Mouse (Mus musculus) lung, postnatal 10 days (tissue): ENCODE measurements at regions not wholly inside any gene's neighbourhood (a gene's known extent, or its start where the extent isn't known, plus 50 kb on each side); places are given as distances from the start of the nearest gene placed in this dataset.

Source experiments
- DNase-seq: peaks from one replicate; pipeline ENCODE4 v3.0.0; 2021

DNA sequence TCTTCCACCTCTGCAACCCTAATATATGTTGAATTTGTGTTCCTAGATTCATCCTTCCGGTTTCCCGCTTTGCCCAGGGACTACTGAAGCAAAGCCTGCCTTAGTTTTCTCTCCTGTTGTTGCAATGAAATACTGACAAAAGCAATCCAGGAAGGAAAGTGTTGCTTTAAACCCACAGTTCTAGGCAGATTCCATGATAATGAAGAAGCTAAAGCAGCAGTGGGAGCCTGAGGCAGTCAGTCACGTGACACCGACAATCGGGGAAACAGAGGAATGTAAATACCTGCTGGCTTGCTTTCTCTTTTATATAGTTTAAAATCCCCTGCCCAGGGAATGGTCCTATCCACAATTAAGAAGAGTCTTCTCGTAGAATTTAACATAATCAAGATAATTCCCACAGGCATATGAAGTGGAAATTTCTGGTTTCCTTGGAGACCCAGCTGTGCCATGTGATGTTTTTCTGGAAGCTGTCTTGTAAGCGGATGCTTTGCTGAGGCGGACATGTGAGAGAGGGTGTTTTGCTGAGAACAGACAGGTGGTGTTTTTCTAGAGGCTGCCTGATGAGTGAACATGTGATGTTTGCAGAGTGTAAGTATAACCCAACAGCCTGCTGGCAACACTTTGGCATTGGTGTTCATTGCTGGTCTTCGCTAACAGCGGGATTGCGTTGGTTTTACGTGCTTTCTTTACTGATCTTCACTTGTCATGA, 398.0 kb downstream of the Prim2 start:
- peak; percentile 38 for DNase-seq

GRCm38 (mm10) chr1:33269162-33269561, 400.4 kb downstream of the Prim2 start:
- no peak for DNase-seq

GRCm38 (mm10) chr1:33265731-33266415, 403.7 kb downstream of the Prim2 start:
- no peak for DNase-seq

- DNase-seq: no peak
These were observed 420.1 kb downstream of the Prim2 start for GRCm38 (mm10) chr1:33249474-33249873.

DNA sequence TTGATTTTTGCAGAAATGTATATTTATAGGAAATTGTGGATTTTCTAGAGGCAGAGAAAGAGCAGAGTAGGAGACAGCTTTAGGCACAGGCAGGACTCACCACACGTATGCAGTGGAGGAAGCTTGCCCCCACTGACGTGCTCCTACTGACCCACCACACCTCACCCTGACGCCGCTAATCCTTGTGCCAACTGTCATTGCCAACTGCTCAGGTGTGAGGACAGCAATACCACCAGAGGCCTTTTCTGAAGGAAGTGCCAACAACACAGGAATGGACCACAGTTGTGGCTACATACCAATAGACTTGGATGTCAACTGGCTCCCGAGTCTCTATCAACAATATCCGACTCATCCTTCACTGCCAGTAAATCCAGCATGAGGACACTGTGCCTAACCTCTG, 422.5 kb downstream of the Prim2 start:
- DNase-seq: no peak

DNA sequence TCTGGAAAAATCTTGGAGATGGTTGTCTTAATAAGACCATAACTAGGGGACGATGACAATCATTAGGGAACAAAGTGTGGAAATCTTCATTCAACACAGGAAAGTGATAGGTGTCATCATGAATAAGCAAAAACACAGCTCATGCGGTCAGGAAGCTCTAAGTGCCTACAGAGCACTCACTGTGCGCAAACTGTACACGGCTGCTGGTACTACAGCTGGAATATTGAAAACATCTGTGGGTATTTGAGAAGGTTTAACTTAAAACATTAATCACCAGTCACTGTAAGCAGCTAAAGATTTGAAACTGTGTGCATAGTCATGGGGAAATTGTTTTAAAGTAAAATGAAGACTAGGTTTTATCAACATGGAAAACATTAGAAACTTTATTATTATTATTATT, 424.4 kb downstream of the Prim2 start:
- no peak for DNase-seq

DNA sequence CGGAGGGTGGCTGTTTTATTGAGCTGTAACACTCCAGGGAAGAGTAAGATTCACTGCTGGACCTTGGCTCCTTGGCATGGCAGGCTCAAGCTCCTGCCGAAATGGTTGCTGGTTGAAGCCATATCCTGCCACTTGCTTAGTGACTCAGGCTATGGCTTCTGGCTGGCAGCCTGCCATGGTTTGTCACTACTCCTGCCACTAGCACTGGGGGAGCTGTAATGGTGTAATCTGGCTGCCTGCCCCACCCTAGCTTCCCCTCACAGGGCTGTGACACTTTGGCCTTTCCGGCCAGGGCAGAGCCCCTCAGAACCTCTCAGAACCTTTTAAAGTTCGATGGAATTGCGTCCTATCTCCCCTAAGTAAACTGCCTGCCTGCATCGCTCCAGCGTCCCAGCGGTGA, 424.9 kb downstream of the Prim2 start:
- DNase-seq: no peak

DNA sequence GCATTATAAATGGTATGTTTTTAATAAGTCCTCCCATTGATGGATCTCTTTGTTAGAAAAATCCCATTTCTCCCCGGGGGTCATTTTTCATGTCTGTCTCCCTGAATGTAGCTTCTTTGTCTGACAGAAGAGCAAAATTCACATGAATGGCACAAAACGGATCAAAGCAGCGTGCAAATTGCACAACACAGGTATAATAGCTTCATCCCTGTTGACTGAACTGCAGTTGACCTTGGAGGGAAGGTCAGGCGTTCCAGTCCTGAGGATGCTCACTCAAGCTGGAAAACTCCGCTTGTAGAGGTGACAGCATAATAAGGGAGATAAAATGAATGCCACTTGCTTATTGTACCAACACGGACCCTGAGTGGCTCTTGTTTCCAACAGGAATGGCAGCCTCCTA, 446.6 kb downstream of the Prim2 start:
- no peak for DNase-seq

DNA sequence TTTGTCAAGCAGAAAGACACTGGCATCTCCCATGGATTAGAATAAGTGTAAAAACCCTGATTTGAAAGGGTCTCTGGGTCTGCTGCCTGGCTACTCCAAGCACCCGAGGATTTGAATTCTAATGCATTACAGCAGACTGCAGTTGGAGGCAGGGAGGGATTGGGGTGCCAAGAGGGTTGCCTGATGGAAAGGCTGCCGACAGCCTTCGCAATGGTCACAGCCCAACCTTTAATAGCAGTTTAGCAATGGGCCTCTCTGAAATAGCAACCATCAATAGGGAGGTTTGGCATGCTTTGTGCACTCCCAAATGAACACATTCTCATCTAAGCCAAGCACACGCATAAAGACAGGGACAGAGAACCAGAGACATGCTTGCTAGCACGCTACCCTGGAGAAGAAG, 454.8 kb downstream of the Prim2 start:
- DNase-seq: no peak

DNA sequence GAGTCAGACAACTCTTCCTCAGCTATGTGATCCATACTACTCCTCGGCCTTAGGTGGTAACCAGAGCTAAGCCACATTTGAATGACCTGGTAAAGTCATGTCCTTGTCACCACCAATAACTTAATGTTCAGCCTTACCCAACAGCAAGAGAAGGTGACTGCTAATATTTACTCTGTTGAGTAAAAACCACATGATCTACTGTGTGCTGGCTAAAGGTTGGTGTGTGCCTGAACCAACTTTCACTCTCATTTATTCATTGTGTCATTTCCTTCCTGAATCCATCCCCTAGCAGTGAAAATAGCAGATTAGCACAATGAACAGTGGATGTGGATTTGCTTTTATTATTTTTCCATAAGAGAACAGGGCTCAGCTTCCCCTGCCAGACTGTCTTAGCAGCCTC, 455.2 kb downstream of the Prim2 start:
- DNase-seq: no peak

DNA sequence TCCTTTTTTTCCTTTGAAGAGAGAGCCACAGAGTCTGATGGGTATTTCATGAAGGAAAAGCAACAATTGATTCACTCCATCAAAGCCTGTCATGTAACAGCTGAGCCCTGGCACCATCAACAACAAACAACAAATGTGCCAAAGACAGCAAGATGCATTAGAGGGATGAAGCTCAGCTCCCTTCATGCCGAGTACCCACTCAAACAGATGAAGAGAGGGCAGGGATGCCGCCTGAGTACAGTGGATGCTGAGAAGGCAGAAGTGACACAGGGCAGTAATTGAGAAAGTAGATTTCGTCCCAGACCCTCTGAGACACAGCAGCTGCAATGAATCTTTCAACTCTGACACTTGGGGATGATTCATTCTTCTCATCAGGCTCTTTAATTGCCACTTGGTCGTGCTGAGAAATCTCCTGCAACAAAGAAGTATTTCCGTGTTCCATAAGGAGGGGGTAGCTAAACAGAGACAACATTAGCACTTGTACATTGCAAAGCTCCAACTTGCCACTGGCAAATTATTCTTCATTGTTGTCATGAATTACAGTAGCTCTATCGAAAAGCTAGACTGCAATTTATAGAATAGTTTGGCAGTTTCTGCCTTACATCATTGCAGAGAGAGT, 467.9 kb downstream of the Prim2 start:
- no peak for DNase-seq

- no peak for DNase-seq
These were observed 474.5 kb downstream of the Prim2 start for GRCm38 (mm10) chr1:33195114-33195513.

- no peak for DNase-seq
These were observed 494.8 kb downstream of the Prim2 start for GRCm38 (mm10) chr1:33174646-33175435.

- DNase-seq: no peak
These were observed 532.6 kb downstream of the Prim2 start for GRCm38 (mm10) chr1:33136991-33137390.

DNA sequence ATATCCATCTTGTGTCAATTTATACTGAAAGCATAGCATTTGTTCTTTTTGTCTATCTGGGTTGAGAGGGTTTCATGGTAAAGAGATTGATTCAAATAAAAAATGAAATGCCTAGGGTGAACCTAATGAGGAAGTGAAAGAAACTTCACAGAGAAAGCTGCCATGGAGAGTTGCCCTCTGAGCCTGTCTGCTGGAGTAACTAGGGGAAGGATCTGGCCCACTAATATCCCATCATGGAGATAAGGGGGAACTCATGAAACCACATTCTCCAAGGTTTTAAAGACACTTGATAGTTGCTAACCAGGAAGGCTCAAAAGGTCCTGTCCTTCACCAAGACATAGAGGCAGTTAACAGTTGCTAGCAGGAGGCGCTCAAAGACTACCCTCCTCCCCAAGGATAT, 539.2 kb downstream of the Prim2 start:
- DNase-seq: no peak

- DNase-seq: no peak
These were observed 544.5 kb downstream of the Prim2 start for GRCm38 (mm10) chr1:33125062-33125461.

GRCm38 (mm10) chr1:33106286-33106685, 559.2 kb upstream of the Gm5415 start:
- DNase-seq: no peak

DNA sequence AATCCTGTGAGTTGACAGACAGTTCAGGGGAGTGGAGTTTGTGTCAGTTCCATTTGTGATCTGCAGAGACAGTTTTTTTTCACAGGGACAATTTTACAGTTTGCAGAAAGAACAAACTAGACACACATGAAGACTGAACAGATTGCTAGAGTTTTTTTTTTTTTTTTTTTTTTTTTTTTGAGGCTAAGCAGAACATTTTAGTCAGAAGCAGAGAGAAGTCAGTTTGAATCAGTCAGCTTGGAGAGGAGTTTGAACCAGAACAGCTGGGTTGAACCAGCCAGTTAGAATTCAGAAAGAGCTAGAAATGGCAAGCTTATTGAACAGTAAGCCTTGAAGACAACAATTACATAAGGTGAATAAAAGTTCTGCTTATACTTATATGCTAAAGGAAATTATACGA, 557.2 kb upstream of the Gm5415 start:
- no peak for DNase-seq

DNA sequence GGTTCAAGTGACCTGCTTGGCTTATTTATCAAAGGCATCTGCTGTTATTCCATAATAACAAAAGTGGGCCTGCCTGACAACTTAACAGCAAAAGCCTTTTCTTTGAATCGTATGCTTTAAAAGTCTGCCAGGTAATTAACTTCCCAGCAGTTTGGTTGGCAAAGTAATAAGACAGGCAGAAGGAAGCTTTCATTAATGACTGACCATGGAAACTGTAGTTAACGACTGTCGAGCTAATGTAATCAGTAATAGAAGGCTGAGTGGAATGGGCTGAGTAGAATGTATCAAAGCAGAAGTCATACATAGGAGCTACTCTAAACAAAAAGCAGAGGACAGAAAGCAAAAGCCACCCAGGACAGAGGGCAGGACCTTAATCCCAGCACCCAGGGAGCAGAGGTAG, 551.0 kb upstream of the Gm5415 start:
- DNase-seq: no peak

DNA sequence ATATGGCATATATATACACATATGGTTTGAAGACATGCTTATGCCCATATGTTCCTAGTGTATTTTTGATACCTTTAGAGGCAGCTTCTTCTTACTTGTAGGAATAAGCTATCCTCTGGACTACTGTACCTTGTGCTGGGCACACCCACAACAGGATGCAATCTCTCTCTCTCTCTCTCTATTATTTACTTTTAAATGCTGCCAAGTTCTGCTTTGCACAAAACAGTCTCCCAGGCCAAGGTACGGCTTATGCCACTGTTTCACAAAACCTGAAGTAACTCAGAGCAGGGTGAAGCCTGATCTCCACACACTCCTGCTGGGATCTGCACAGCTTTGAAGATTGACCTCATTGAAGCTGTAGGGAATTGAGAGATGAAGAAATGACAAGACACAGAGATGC, 549.8 kb upstream of the Gm5415 start:
- DNase-seq: no peak

GRCm38 (mm10) chr1:33074551-33074950, 527.5 kb upstream of the Gm5415 start:
- DNase-seq: no peak

GRCm38 (mm10) chr1:33058010-33058409, 510.9 kb upstream of the Gm5415 start:
- DNase-seq: no peak

GRCm38 (mm10) chr1:33044388-33044787, 497.3 kb upstream of the Gm5415 start:
- no peak for DNase-seq

DNA sequence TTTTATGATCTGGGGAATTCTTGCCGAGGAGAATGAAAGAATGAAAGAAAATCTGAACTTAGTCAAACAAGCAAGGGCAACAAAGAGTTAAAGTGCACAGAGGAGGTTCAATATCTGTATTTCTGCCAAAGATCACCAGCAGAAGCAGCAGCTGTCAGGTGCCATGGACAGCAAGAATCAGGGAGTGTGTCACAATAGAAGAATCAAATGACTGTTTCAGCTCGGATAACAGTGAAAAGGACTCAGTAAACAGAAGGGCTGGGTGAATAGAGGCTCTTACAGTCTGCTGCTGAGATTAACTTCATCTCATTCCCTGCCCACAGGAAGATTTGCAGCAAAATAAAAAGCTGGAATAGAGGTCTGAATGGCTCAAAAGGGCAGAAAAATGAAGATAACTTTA, 495.3 kb upstream of the Gm5415 start:
- DNase-seq: no peak
